Mouse (Mus musculus): ENCODE data around the gene Rhbdl1.

GRCm38 (mm10) chr17:25833961-25834594 lies 3.0 kb downstream of the Rhbdl1 start:
- no peak for TF ChIP-seq CTCF (IDR thresholded peaks at IDR 0.05; ENCODE audit: borderline replicate concordance, insufficient read depth, low read length)
- TF ChIP-seq POLR2A (IDR thresholded peaks at IDR 0.05; ENCODE audit: low read depth, low read length), result no peak
